In the genomic region with DNA sequence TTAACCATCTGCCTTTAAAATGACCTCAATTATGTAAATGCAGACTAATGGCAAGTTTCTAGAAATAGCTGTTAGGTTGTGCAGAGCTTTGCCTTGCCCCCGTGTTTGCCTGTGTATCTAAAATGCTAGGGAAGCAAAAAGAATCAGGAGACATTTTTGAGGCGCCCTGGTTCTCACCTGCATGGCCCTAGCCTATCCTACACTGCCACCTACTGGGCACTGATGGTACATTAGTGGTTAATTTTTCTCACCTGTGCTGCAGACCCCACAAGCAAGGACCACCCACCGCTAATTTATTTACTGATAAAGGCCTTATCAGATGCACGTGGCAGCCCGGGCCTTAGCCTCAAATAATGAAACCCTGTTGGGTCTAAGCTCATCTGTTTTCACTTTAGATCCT, we compare ENCODE assay signal across 9 mouse cellular contexts. TPM values are rescaled to one million over a fixed set of nuclear protein-coding genes. Genes with fewer than 3 reads are reported as not detected.
DNase-seq lines count a peak whose midpoint lies in the region; ATAC-seq lines count a peak whose summit lies in the region.
"Had no signal": no experiment of that assay in that cellular context is flagged by ENCODE, and none has a peak within 500 bp of the region (broad histone marks: within the 10 kb centered on the region; RNA-seq: fewer than 3 reads in every experiment).

No protein-coding gene starts in this region.

- no peak overlapping the region for H3K27ac ChIP-seq in liver, embryonic 12.5 days
- no peak overlapping the region for H3K27ac ChIP-seq in hindbrain, embryonic 14.5 days
- no peak overlapping the region for H3K27ac ChIP-seq in limb, embryonic 11.5 days (replicated peaks; ENCODE audit: low read depth, low read length)
- H3K27ac ChIP-seq: heart, embryonic 15.5 days had no signal

- H3K4me1 ChIP-seq in liver, embryonic 12.5 days, result no peaks in the 10 kb centered on the region
- H3K4me1 ChIP-seq in hindbrain, embryonic 14.5 days (replicated peaks; ENCODE audit: control insufficient read depth, insufficient read depth, low read length), result no peaks in the 10 kb centered on the region
- H3K4me1 ChIP-seq in limb, embryonic 11.5 days (ENCODE audit: control insufficient read depth, insufficient read depth, low read length), result no peaks in the 10 kb centered on the region
- H3K4me1 ChIP-seq: heart, embryonic 15.5 days had no signal

- no peak overlapping the region for H3K4me3 ChIP-seq in liver, embryonic 12.5 days
- no peak overlapping the region for H3K4me3 ChIP-seq in hindbrain, embryonic 14.5 days (replicated peaks; ENCODE audit: low read length)
- no peak overlapping the region for H3K4me3 ChIP-seq in limb, embryonic 11.5 days (ENCODE audit: low read depth, low read length)
- H3K4me3 ChIP-seq: heart, embryonic 15.5 days had no signal

- no peak overlapping the region for H3K4me2 ChIP-seq in liver, embryonic 12.5 days
- H3K4me2 ChIP-seq in hindbrain, embryonic 14.5 days (replicated peaks), result no peak overlapping the region
- no peak overlapping the region for H3K4me2 ChIP-seq in limb, embryonic 11.5 days (ENCODE audit: low read depth, severe bottlenecking)
- H3K4me2 ChIP-seq: heart, embryonic 15.5 days had no signal

- H3K36me3 ChIP-seq in liver, embryonic 12.5 days, result no peaks in the 10 kb centered on the region
- no peaks in the 10 kb centered on the region for H3K36me3 ChIP-seq in hindbrain, embryonic 14.5 days (replicated peaks; ENCODE audit: control insufficient read depth, insufficient read depth)
- no peaks in the 10 kb centered on the region for H3K36me3 ChIP-seq in limb, embryonic 11.5 days (ENCODE audit: control insufficient read depth, insufficient read depth, low read length)
- H3K36me3 ChIP-seq: heart, embryonic 15.5 days had no signal

- ATAC-seq in liver, embryonic 12.5 days, result no peak
- no peak for ATAC-seq in hindbrain, embryonic 14.5 days (ENCODE audit: low FRiP score)
- no peak for ATAC-seq in limb, embryonic 11.5 days (ENCODE audit: insufficient number of reproducible peaks, low FRiP score, low TSS enrichment, low read depth)
- ATAC-seq in monocyte, adult 5-6 weeks (replicated peaks; ENCODE audit: insufficient number of reproducible peaks, low FRiP score, low TSS enrichment, poor library complexity, severe bottlenecking), result no peak

- peak; percentile 32 for DNase-seq in liver
- peak; percentile 55 for DNase-seq in R1 (ENCODE audit: low read depth, low spot score)
- DNase-seq in cerebellum, postnatal 14 days, result peak; percentile 87 to 89
- DNase-seq in hindbrain, embryonic 14.5 days (ENCODE audit: low spot score), result peak; percentile 87
- peak; percentile 80 for DNase-seq in limb, embryonic 11.5 days (ENCODE audit: low spot score)
- DNase-seq in retina, postnatal 7 days (ENCODE audit: low read depth, low spot score), result peak; percentile 35

- H3K27me3 ChIP-seq in liver, embryonic 12.5 days (replicated peaks), result peaks cover 6% of the 10 kb centered on the region; the same call in 1 of the 2 replicates
- H3K27me3 ChIP-seq in hindbrain, embryonic 14.5 days (ENCODE audit: control insufficient read depth, insufficient read depth, low read length), result 0 out of 2 replicates have a peak, but pooled peaks cover 4% of the 10 kb centered on the region
- no peaks in the 10 kb centered on the region for H3K27me3 ChIP-seq in limb, embryonic 11.5 days (ENCODE audit: control insufficient read depth, insufficient read depth, low read length)
- H3K27me3 ChIP-seq: heart, embryonic 15.5 days had no signal

- H3K9ac ChIP-seq in liver, embryonic 12.5 days, result no peak overlapping the region
- no peak overlapping the region for H3K9ac ChIP-seq in hindbrain, embryonic 14.5 days
- no peak overlapping the region for H3K9ac ChIP-seq in limb, embryonic 11.5 days (ENCODE audit: low read length)
- H3K9ac ChIP-seq: heart, embryonic 15.5 days had no signal

- H3K9me3 ChIP-seq in liver, embryonic 12.5 days (replicated peaks), result no peaks in the 10 kb centered on the region
- H3K9me3 ChIP-seq in hindbrain, embryonic 14.5 days (ENCODE audit: control insufficient read depth, low read length), result no peaks in the 10 kb centered on the region
- no peaks in the 10 kb centered on the region for H3K9me3 ChIP-seq in limb, embryonic 11.5 days (ENCODE audit: control insufficient read depth, low read length)
- H3K9me3 ChIP-seq: heart, embryonic 15.5 days had no signal

- WGBS in liver, embryonic 12.5 days (ENCODE audit: insufficient replicate concordance), result 7% methylated on average over 5 of the region's 5 CpGs
- WGBS in hindbrain, embryonic 14.5 days, result 8% methylated on average over 5 of the region's 5 CpGs
- 4% methylated on average over 5 of the region's 5 CpGs for WGBS in limb, embryonic 11.5 days

RNA-seq across cellular contexts. Expression of a gene that starts 5.4 kb away (rescaled TPM):
- not detected in 2 replicates for polyA plus RNA-seq in liver, embryonic 12.5 days (2016; fragmentation: Nextera tagmentation; extraction: Ambion mirVana)
- not detected in 2 replicates for polyA plus RNA-seq in hindbrain, embryonic 14.5 days (2014; fragmentation: Nextera tagmentation; extraction: Ambion mirVana)
- not detected in 2 replicates for polyA plus RNA-seq in limb, embryonic 11.5 days (2014; fragmentation: Nextera tagmentation; extraction: Ambion mirVana)
- not detected in 3 replicates for total RNA-seq in monocyte, adult 5-6 weeks (2017)
- polyA plus RNA-seq: heart, embryonic 15.5 days had no signal

RNA-seq across cellular contexts. Expression of a gene that starts 6.6 kb away (rescaled TPM):
- not detected in 2 replicates for polyA plus RNA-seq in liver, embryonic 12.5 days (2016; fragmentation: Nextera tagmentation; extraction: Ambion mirVana)
- not detected in 2 replicates for polyA plus RNA-seq in hindbrain, embryonic 14.5 days (2014; fragmentation: Nextera tagmentation; extraction: Ambion mirVana)
- not detected in 2 replicates for polyA plus RNA-seq in limb, embryonic 11.5 days (2014; fragmentation: Nextera tagmentation; extraction: Ambion mirVana)
- not detected in 3 replicates for total RNA-seq in monocyte, adult 5-6 weeks (2017)
- polyA plus RNA-seq: heart, embryonic 15.5 days had no signal

RNA-seq across cellular contexts. Expression of a gene that starts 16.8 kb away (rescaled TPM):
- not detected in 2 replicates for polyA plus RNA-seq in liver, embryonic 12.5 days (2016; fragmentation: Nextera tagmentation; extraction: Ambion mirVana)
- not detected in 2 replicates for polyA plus RNA-seq in hindbrain, embryonic 14.5 days (2014; fragmentation: Nextera tagmentation; extraction: Ambion mirVana)
- polyA plus RNA-seq in limb, embryonic 11.5 days (2014; fragmentation: Nextera tagmentation; extraction: Ambion mirVana), result not detected in 2 replicates
- total RNA-seq in monocyte, adult 5-6 weeks (2017), result not detected in 3 replicates
- polyA plus RNA-seq: heart, embryonic 15.5 days had no signal

RNA-seq across cellular contexts. Expression of a gene that starts 25.4 kb away (rescaled TPM):
- polyA plus RNA-seq in liver, embryonic 12.5 days (2016; fragmentation: Nextera tagmentation; extraction: Ambion mirVana), result not detected in 2 replicates
- not detected in 2 replicates for polyA plus RNA-seq in hindbrain, embryonic 14.5 days (2014; fragmentation: Nextera tagmentation; extraction: Ambion mirVana)
- not detected in 2 replicates for polyA plus RNA-seq in limb, embryonic 11.5 days (2014; fragmentation: Nextera tagmentation; extraction: Ambion mirVana)
- not detected in 3 replicates for total RNA-seq in monocyte, adult 5-6 weeks (2017)
- polyA plus RNA-seq: heart, embryonic 15.5 days had no signal

RNA-seq across cellular contexts. Expression of a gene that starts 30.8 kb away (rescaled TPM):
- 216 and 232 TPM in 2 replicates for polyA plus RNA-seq in liver, embryonic 12.5 days (2016; fragmentation: Nextera tagmentation; extraction: Ambion mirVana)
- polyA plus RNA-seq in hindbrain, embryonic 14.5 days (2014; fragmentation: Nextera tagmentation; extraction: Ambion mirVana), result 553 and 683 TPM in 2 replicates
- polyA plus RNA-seq in limb, embryonic 11.5 days (2014; fragmentation: Nextera tagmentation; extraction: Ambion mirVana), result 368 and 378 TPM in 2 replicates
- total RNA-seq in monocyte, adult 5-6 weeks (2017), result 57.2 to 123 TPM (median 99.5 TPM) in 3 replicates

Comparison
In these comparisons a context has a peak if more than half of its experiments do, and no peak if none do; other contexts are left out.
1. DNase-seq: peak in every context shown above with its lines; median percentile 88 in cerebellum, postnatal 14 days; 87 in hindbrain, embryonic 14.5 days; 80 in limb, embryonic 11.5 days; 55 in R1; 35 in retina, postnatal 7 days; 32 in liver.